Mouse (Mus musculus): Measurements from ENCODE around the gene Atp2a1. TPM values are rescaled to one million over a fixed set of nuclear protein-coding genes. Genes with fewer than 3 reads are reported as not detected.

Gene Atp2a1
- polyA plus RNA-seq, 1 experiment = 0.25 TPM

- Histone ChIP-seq H3K27ac (ENCODE audit: insufficient read depth, low read depth, low read length) (no peak overlapping the region), H3K4me3 (ENCODE audit: insufficient read depth, low read length) (no peak overlapping the region), H3K4me1 (ENCODE audit: control insufficient read depth, insufficient read depth, low read length) (no peaks in the 10 kb centered on the region)
- TF ChIP-seq POLR2A (IDR thresholded peaks at IDR 0.05; ENCODE audit: borderline replicate concordance, low read depth, low read length) = no peak
- TF ChIP-seq CTCF (IDR thresholded peaks at IDR 0.05; ENCODE audit: low read depth, low read length) = peak; percentile 91
Measured at GRCm38 (mm10) chr7:126436851-126437250, 26.1 kb downstream of the Atp2a1 start.

DNA sequence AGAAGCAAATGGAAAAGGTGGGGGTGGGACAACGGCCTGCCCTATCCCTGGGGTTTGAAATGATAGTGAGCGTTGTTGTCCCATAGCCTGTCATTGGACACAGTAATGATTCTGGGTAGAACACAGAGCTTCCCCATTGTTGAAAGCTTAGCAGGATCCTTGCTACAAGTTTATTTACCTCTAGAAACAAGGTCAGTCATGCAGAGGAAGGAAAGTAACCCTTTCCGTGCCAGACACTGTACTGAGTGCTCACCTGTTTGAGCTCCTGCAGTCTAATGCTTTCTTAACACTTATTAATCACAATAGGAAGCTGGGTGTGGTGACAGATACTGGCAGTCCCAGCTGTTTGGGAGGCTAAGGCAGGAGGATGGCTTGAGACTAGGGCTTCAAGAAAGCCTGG, 27.1 kb downstream of the Atp2a1 start:
- Histone ChIP-seq H3K27ac (ENCODE audit: insufficient read depth, low read depth, low read length) (no peak overlapping the region), H3K4me3 (ENCODE audit: insufficient read depth, low read length) (no peak overlapping the region), H3K4me1 (ENCODE audit: control insufficient read depth, insufficient read depth, low read length) (no peaks in the 10 kb centered on the region)
- TF ChIP-seq POLR2A (IDR thresholded peaks at IDR 0.05; ENCODE audit: borderline replicate concordance, low read depth, low read length) (no peak), CTCF (IDR thresholded peaks at IDR 0.05; ENCODE audit: low read depth, low read length) (no peak)

GRCm38 (mm10) chr7:126434726-126435125, 28.2 kb downstream of the Atp2a1 start:
- no peak for TF ChIP-seq CTCF (IDR thresholded peaks at IDR 0.05; ENCODE audit: low read depth, low read length)
- TF ChIP-seq POLR2A (IDR thresholded peaks at IDR 0.05; ENCODE audit: borderline replicate concordance, low read depth, low read length) = no peak
- Histone ChIP-seq H3K27ac (ENCODE audit: insufficient read depth, low read depth, low read length) (no peak overlapping the region), H3K4me1 (ENCODE audit: control insufficient read depth, insufficient read depth, low read length) (peaks cover under 1% of the 10 kb centered on the region; the same call in 1 of the 2 replicates), H3K4me3 (ENCODE audit: insufficient read depth, low read length) (no peak overlapping the region)

- no peak overlapping the region for H3K4me3 ChIP-seq (ENCODE audit: insufficient read depth, low read length)
- TF ChIP-seq POLR2A (IDR thresholded peaks at IDR 0.05; ENCODE audit: borderline replicate concordance, low read depth, low read length) = no peak
- TF ChIP-seq CTCF (IDR thresholded peaks at IDR 0.05; ENCODE audit: low read depth, low read length) = no peak
- no peak overlapping the region for H3K27ac ChIP-seq (ENCODE audit: insufficient read depth, low read depth, low read length)
- H3K4me1 ChIP-seq (ENCODE audit: control insufficient read depth, insufficient read depth, low read length) = peaks cover 7% of the 10 kb centered on the region
Measured at GRCm38 (mm10) chr7:126430167-126430566, 32.7 kb downstream of the Atp2a1 start.

DNA sequence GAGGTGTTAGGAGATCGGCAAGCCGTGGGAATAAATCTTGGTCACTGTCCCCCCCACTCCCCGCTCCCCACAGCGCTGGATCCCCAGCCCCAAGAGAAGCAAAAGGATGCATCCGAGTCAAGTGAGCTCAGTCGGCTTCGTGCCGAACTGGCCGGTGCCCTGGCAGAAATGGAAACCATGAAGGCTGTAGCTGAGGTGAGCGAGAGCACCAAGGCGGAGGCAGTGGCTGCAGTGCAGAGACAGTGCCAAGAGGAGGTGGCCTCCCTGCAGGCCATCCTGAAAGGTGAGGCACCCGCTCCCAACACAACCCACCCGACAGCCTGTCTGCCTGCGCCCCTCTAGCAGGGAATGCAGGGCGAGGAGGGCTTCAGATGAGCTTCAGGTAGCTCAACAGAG, 33.4 kb downstream of the Atp2a1 start:
- Histone ChIP-seq H3K4me1 (ENCODE audit: control insufficient read depth, insufficient read depth, low read length) (peaks cover 8% of the 10 kb centered on the region), H3K27ac (ENCODE audit: insufficient read depth, low read depth, low read length) (no peak overlapping the region), H3K4me3 (ENCODE audit: insufficient read depth, low read length) (peak overlapping the region; percentile 77)
- TF ChIP-seq CTCF (IDR thresholded peaks at IDR 0.05; ENCODE audit: low read depth, low read length) = 0 out of 2 replicates have a peak, but pooled peaks have one; percentile 11
- TF ChIP-seq POLR2A (IDR thresholded peaks at IDR 0.05; ENCODE audit: borderline replicate concordance, low read depth, low read length) = no peak

DNA sequence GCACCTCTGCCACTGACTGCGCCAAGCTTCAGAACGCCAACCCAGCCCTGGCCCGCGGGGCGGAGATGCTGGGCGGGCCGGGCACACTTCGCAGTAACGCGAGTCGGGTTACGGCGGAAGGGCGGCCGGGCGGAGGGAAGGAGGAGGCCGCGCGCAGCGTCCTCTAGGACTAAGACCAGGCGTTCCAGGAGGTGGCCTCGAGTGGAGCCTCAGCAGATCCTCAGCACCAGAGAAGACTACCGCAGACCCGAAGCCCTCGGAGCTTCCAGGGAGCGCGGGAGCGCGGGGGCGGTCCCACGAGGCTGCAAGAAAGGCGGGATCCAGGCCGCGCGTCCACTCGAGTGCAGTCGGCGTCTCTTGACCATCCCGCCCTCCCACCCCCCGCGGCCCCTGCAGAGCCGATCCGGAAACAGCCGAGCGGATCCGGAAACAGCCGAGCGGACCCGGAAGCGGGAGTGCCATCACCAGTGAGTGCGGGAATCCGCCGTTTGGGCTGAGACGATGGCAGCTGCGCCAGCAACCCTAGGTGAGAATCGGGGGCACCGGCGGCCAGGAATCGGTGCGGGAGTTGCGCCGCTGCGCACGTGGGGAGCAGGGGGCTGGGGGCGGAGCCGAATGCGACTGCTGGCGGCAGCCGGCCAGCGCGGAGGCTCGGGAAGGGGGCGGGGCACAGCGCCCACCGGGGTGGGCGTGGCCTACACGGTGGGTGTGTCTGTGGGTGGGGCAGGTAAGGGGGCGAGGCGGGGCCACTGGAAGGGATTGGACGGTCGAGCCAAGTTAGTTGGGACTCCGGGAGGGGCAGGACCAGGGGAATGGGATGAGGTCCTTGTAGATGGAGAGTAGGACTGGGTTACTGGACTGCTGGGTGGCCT, 34.0 kb downstream of the Atp2a1 start, which contains the start of gene Rabep2:
Gene Rabep2 (plus strand): TSS at position 129 of the 872 bp plus-strand sequence.
- H3K27ac ChIP-seq (ENCODE audit: insufficient read depth, low read depth, low read length) = peak within 1 kb of the TSS; percentile 66
- TF ChIP-seq CTCF (IDR thresholded peaks at IDR 0.05; ENCODE audit: low read depth, low read length) (no peak), POLR2A (IDR thresholded peaks at IDR 0.05; ENCODE audit: borderline replicate concordance, low read depth, low read length) (no peak)
- H3K4me3 ChIP-seq (ENCODE audit: insufficient read depth, low read length) = peak within 1 kb of the TSS; percentile 77
- H3K4me1 ChIP-seq (ENCODE audit: control insufficient read depth, insufficient read depth, low read length) = peaks cover 12% of the 10 kb centered on the region

DNA sequence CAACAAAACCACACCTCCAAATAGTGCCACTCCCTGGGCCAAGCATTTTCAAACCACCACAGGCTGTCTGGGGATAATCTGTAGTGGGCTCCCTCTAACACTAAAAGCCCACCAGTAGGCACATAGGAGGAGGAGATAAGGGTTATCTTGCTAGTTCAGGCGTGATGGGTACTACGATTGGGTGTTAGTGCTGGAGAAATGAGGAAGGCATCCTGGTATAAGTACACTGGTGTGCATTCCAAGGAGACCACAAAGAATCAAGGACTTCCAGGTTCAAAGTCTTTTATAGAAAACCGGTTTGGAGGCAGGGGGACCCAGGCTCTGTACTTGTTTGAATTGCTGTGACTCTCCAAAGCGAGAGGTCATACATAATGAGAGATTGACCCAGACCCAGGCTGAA, 34.8 kb downstream of the Atp2a1 start:
- TF ChIP-seq POLR2A (IDR thresholded peaks at IDR 0.05; ENCODE audit: borderline replicate concordance, low read depth, low read length) (no peak), CTCF (IDR thresholded peaks at IDR 0.05; ENCODE audit: low read depth, low read length) (no peak)
- peaks cover 12% of the 10 kb centered on the region for H3K4me1 ChIP-seq (ENCODE audit: control insufficient read depth, insufficient read depth, low read length)
- peak overlapping the region; percentile 66; the same call in 1 of the 2 replicates for H3K27ac ChIP-seq (ENCODE audit: insufficient read depth, low read depth, low read length)
- H3K4me3 ChIP-seq (ENCODE audit: insufficient read depth, low read length) = peak overlapping the region; percentile 77

- no peak overlapping the region for H3K4me3 ChIP-seq (ENCODE audit: insufficient read depth, low read length)
- no peak overlapping the region for H3K27ac ChIP-seq (ENCODE audit: insufficient read depth, low read depth, low read length)
- peaks cover 12% of the 10 kb centered on the region for H3K4me1 ChIP-seq (ENCODE audit: control insufficient read depth, insufficient read depth, low read length)
- TF ChIP-seq CTCF (IDR thresholded peaks at IDR 0.05; ENCODE audit: low read depth, low read length) (no peak), POLR2A (IDR thresholded peaks at IDR 0.05; ENCODE audit: borderline replicate concordance, low read depth, low read length) (no peak)
Measured at GRCm38 (mm10) chr7:126427323-126427860, 35.5 kb downstream of the Atp2a1 start.

- TF ChIP-seq CTCF (IDR thresholded peaks at IDR 0.05; ENCODE audit: low read depth, low read length) (no peak), POLR2A (IDR thresholded peaks at IDR 0.05; ENCODE audit: borderline replicate concordance, low read depth, low read length) (no peak)
- Histone ChIP-seq H3K27ac (ENCODE audit: insufficient read depth, low read depth, low read length) (no peak overlapping the region), H3K4me3 (ENCODE audit: insufficient read depth, low read length) (no peak overlapping the region), H3K4me1 (ENCODE audit: control insufficient read depth, insufficient read depth, low read length) (peaks cover 8% of the 10 kb centered on the region)
Measured at GRCm38 (mm10) chr7:126424161-126424560, 38.7 kb downstream of the Atp2a1 start.

GRCm38 (mm10) chr7:126421756-126422155, 41.2 kb downstream of the Atp2a1 start:
- Histone ChIP-seq H3K27ac (ENCODE audit: insufficient read depth, low read depth, low read length) (no peak overlapping the region), H3K4me3 (ENCODE audit: insufficient read depth, low read length) (no peak overlapping the region), H3K4me1 (ENCODE audit: control insufficient read depth, insufficient read depth, low read length) (peaks cover 8% of the 10 kb centered on the region)
- TF ChIP-seq POLR2A (IDR thresholded peaks at IDR 0.05; ENCODE audit: borderline replicate concordance, low read depth, low read length) = no peak
- TF ChIP-seq CTCF (IDR thresholded peaks at IDR 0.05; ENCODE audit: low read depth, low read length) = no peak
